Mouse (Mus musculus): ENCODE data around the gene Ttbk1. TPM values are rescaled to one million over a fixed set of nuclear protein-coding genes. Genes with fewer than 3 reads are reported as not detected.
A peak's percentile ranks its signal among the peaks of the same experiment; 100 is the strongest.

Ttbk1 gene
- polyA plus RNA-seq, 1 experiment from 2014 or later, result 0.04 TPM

DNA sequence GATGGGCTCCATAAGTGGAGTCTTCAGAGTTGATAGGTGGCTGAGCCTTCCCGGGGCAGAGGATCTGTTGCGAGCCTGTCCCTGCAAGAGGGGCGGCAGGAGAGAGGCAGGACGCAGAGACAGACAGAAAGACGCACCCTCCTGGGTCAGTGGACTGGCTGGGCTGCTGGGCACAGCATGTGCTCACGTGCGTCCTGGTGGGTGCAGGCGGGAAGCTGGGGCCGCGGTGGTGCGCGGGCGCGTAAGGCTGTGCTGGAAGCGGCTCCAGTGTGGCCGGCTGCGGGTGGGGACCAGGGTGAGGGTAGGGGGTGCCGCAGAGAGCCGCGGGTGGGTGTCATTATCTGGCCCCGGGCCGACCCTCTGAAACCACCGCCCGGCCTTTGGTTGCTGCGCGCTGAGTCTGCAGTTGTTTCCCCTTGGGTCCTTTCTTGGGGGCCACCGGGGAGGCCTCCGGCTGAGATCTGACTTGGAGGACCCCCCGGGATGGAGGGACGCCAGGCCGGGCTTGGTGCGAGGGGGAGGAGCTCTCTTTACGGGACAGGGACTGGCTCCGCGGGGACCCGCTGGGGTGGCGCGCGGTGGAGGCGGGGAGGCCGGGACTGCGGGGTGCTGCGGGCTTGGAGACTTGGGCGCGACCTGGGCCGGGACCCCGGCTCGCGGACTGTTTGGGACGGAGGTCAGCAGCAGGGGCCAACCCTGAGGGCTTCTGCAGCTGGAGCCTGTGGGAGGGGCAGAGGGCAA, 42.5 kb downstream of the Ttbk1 start:
- ATAC-seq (ENCODE audit: low FRiP score, low TSS enrichment), result peak; percentile 43; the same call in 1 of the 2 replicates
- Histone ChIP-seq H3K36me3 (ENCODE audit: control insufficient read depth, insufficient read depth, low read length) (no peaks in the 10 kb centered on the region), H3K9me3 (ENCODE audit: control insufficient read depth, low read length) (no peaks in the 10 kb centered on the region), H3K4me3 (ENCODE audit: low read length) (peak overlapping the region; percentile 38), H3K4me1 (ENCODE audit: control insufficient read depth, insufficient read depth, low read length) (peaks cover 5% of the 10 kb centered on the region; the same call in 1 of the 2 replicates), H3K27me3 (ENCODE audit: control insufficient read depth, insufficient read depth, low read length) (peaks cover 49% of the 10 kb centered on the region), H3K27ac (ENCODE audit: low read depth, low read length) (no peak overlapping the region), H3K9ac (ENCODE audit: low read depth, low read length) (peak overlapping the region; percentile 34), H3K4me2 (replicated peaks; ENCODE audit: low read depth, low read length) (peak overlapping the region; percentile 70)
- WGBS, result 1% methylated on average over 45 of the region's 50 CpGs

- H3K36me3 ChIP-seq (ENCODE audit: control insufficient read depth, insufficient read depth, low read length), result no peaks in the 10 kb centered on the region
- no peaks in the 10 kb centered on the region for H3K4me1 ChIP-seq (ENCODE audit: control insufficient read depth, insufficient read depth, low read length)
- H3K27ac ChIP-seq (ENCODE audit: low read depth, low read length), result no peak overlapping the region
- WGBS, result 94% methylated on average over 10 of the region's 10 CpGs
- H3K4me2 ChIP-seq (replicated peaks; ENCODE audit: low read depth, low read length), result no peak overlapping the region
- peaks cover 28% of the 10 kb centered on the region for H3K27me3 ChIP-seq (ENCODE audit: control insufficient read depth, insufficient read depth, low read length)
- no peak overlapping the region for H3K4me3 ChIP-seq (ENCODE audit: low read length)
- H3K9me3 ChIP-seq (ENCODE audit: control insufficient read depth, low read length), result no peaks in the 10 kb centered on the region
- no peak for ATAC-seq (ENCODE audit: low FRiP score, low TSS enrichment)
- H3K9ac ChIP-seq (ENCODE audit: low read depth, low read length), result no peak overlapping the region
These were observed 48.3 kb downstream of the Ttbk1 start for GRCm38 (mm10) chr17:46439176-46439575.

- Histone ChIP-seq H3K4me3 (ENCODE audit: low read length) (no peak within 1 kb of the TSS), H3K27me3 (ENCODE audit: control insufficient read depth, insufficient read depth, low read length) (peaks cover 20% of the 10 kb centered on the region), H3K36me3 (ENCODE audit: control insufficient read depth, insufficient read depth, low read length) (no peaks in the 10 kb centered on the region), H3K9ac (ENCODE audit: low read depth, low read length) (no peak within 1 kb of the TSS), H3K4me1 (ENCODE audit: control insufficient read depth, insufficient read depth, low read length) (0 out of 2 replicates have a peak, but pooled peaks cover 3% of the 10 kb centered on the region), H3K4me2 (replicated peaks; ENCODE audit: low read depth, low read length) (no peak within 1 kb of the TSS), H3K9me3 (ENCODE audit: control insufficient read depth, low read length) (no peaks in the 10 kb centered on the region), H3K27ac (ENCODE audit: low read depth, low read length) (no peak within 1 kb of the TSS)
- WGBS, result 78% methylated on average over 4 of the region's 4 CpGs
- no peak for ATAC-seq (ENCODE audit: low FRiP score, low TSS enrichment)
These were observed 49.1 kb downstream of the Ttbk1 start, which contains the start of gene Slc22a7 for GRCm38 (mm10) chr17:46438298-46438873. Slc22a7 (minus strand) TSS chr17:46438457.

DNA sequence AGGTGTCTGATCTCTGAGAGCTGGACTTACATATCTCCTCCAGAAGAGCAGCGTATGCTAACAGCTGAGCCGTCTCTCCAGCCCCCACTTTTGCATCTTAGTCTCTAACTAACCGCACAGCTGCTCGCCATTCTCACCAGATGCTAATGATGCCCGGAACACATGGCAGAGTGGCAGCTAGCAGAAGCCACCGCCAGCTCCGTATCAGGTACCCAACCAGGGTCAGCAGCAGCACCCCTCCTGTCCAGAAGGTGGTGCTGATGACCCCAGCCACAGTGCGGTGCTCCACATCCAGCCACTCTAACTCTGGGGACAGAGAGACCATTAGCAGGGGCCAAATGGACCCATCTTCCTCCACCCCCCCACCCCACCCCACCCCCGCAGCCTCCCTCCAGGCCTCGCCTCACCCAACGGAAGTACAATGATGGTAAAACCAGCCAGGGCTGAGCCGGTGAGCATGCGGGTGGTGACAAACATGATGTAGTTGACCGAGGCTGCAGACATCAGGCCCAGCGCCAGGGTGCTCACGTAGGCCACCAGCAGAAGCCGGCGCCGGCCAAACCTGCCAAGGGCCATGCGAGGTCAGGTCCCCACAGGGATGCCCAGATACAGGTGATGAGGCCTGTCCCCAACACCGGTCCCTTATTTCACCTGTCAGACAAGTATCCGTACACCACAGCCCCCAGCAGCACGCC, 50.7 kb downstream of the Ttbk1 start:
- H3K9ac ChIP-seq (ENCODE audit: low read depth, low read length), result no peak overlapping the region
- no peaks in the 10 kb centered on the region for H3K9me3 ChIP-seq (ENCODE audit: control insufficient read depth, low read length)
- no peak overlapping the region for H3K27ac ChIP-seq (ENCODE audit: low read depth, low read length)
- peak; percentile 65 for ATAC-seq (ENCODE audit: low FRiP score, low TSS enrichment)
- peaks cover 8% of the 10 kb centered on the region for H3K27me3 ChIP-seq (ENCODE audit: control insufficient read depth, insufficient read depth, low read length)
- H3K4me1 ChIP-seq (ENCODE audit: control insufficient read depth, insufficient read depth, low read length), result 0 out of 2 replicates have a peak, but pooled peaks cover 3% of the 10 kb centered on the region
- H3K4me3 ChIP-seq (ENCODE audit: low read length), result no peak overlapping the region
- H3K4me2 ChIP-seq (replicated peaks; ENCODE audit: low read depth, low read length), result 0 out of 2 replicates have a peak overlapping the region, but pooled peaks have one; percentile 8
- no peaks in the 10 kb centered on the region for H3K36me3 ChIP-seq (ENCODE audit: control insufficient read depth, insufficient read depth, low read length)
- 22% methylated on average over 23 of the region's 23 CpGs for WGBS

DNA sequence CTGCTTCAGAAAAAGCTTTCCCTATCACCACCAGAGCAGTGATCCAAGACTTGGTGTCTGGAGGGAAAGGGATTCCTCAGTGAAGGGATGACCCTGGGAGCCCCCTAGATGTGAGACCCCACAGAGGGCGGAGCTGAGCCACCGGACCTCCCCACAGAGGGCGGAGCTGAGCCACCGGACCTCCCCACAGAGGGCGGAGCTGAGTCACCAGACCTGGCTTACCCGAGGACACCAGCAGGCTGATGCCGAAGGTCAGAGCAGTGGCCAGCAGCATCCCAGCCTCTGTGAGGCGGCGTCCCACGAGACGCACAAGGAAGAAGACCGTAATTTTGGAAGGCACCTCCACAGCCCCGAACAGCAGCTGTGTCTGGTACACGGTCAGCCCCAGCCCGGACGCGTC, 53.8 kb downstream of the Ttbk1 start:
- ATAC-seq (ENCODE audit: low FRiP score, low TSS enrichment), result peak; percentile 63; the same call in 1 of the 2 replicates
- Histone ChIP-seq H3K27ac (ENCODE audit: low read depth, low read length) (no peak overlapping the region), H3K4me1 (ENCODE audit: control insufficient read depth, insufficient read depth, low read length) (0 out of 2 replicates have a peak, but pooled peaks cover 6% of the 10 kb centered on the region), H3K9ac (ENCODE audit: low read depth, low read length) (no peak overlapping the region), H3K36me3 (ENCODE audit: control insufficient read depth, insufficient read depth, low read length) (no peaks in the 10 kb centered on the region), H3K27me3 (ENCODE audit: control insufficient read depth, insufficient read depth, low read length) (0 out of 2 replicates have a peak, but pooled peaks cover 4% of the 10 kb centered on the region), H3K4me2 (replicated peaks; ENCODE audit: low read depth, low read length) (peak overlapping the region; percentile 19), H3K4me3 (ENCODE audit: low read length) (peak overlapping the region; percentile 7; the same call in 1 of the 2 replicates), H3K9me3 (ENCODE audit: control insufficient read depth, low read length) (no peaks in the 10 kb centered on the region)
- WGBS, result 2% methylated on average over 17 of the region's 17 CpGs

GRCm38 (mm10) chr17:46428761-46429414, 58.6 kb downstream of the Ttbk1 start, which contains the start of gene Crip3:
Crip3 (plus strand) TSS chr17:46428926.
- H3K4me3 ChIP-seq (ENCODE audit: low read length), result peak within 1 kb of the TSS; percentile 23; the same call in 1 of the 2 replicates
- H3K27ac ChIP-seq (ENCODE audit: low read depth, low read length), result no peak within 1 kb of the TSS
- peak within 1 kb of the TSS; percentile 24 for H3K4me2 ChIP-seq (replicated peaks; ENCODE audit: low read depth, low read length)
- 8% methylated on average over 18 of the region's 18 CpGs for WGBS
- H3K9me3 ChIP-seq (ENCODE audit: control insufficient read depth, low read length), result no peaks in the 10 kb centered on the region
- H3K4me1 ChIP-seq (ENCODE audit: control insufficient read depth, insufficient read depth, low read length), result 0 out of 2 replicates have a peak, but pooled peaks cover 4% of the 10 kb centered on the region
- H3K9ac ChIP-seq (ENCODE audit: low read depth, low read length), result no peak within 1 kb of the TSS
- H3K27me3 ChIP-seq (ENCODE audit: control insufficient read depth, insufficient read depth, low read length), result no peaks in the 10 kb centered on the region
- no peak; the same call in 1 of the 2 replicates for ATAC-seq (ENCODE audit: low FRiP score, low TSS enrichment)
- no peaks in the 10 kb centered on the region for H3K36me3 ChIP-seq (ENCODE audit: control insufficient read depth, insufficient read depth, low read length)

GRCm38 (mm10) chr17:46426496-46426895, 61.0 kb downstream of the Ttbk1 start:
- no peak overlapping the region for H3K4me2 ChIP-seq (replicated peaks; ENCODE audit: low read depth, low read length)
- 0 out of 2 replicates have a peak, but pooled peaks cover 3% of the 10 kb centered on the region for H3K4me1 ChIP-seq (ENCODE audit: control insufficient read depth, insufficient read depth, low read length)
- H3K9ac ChIP-seq (ENCODE audit: low read depth, low read length), result no peak overlapping the region
- no peaks in the 10 kb centered on the region for H3K9me3 ChIP-seq (ENCODE audit: control insufficient read depth, low read length)
- H3K36me3 ChIP-seq (ENCODE audit: control insufficient read depth, insufficient read depth, low read length), result no peaks in the 10 kb centered on the region
- H3K27me3 ChIP-seq (ENCODE audit: control insufficient read depth, insufficient read depth, low read length), result no peaks in the 10 kb centered on the region
- H3K4me3 ChIP-seq (ENCODE audit: low read length), result no peak overlapping the region
- no peak for ATAC-seq (ENCODE audit: low FRiP score, low TSS enrichment)
- H3K27ac ChIP-seq (ENCODE audit: low read depth, low read length), result no peak overlapping the region

GRCm38 (mm10) chr17:46419717-46420116, 67.8 kb downstream of the Ttbk1 start:
- H3K4me1 ChIP-seq (ENCODE audit: control insufficient read depth, insufficient read depth, low read length), result no peaks in the 10 kb centered on the region
- ATAC-seq (ENCODE audit: low FRiP score, low TSS enrichment), result no peak
- H3K9ac ChIP-seq (ENCODE audit: low read depth, low read length), result no peak overlapping the region
- no peaks in the 10 kb centered on the region for H3K9me3 ChIP-seq (ENCODE audit: control insufficient read depth, low read length)
- H3K27ac ChIP-seq (ENCODE audit: low read depth, low read length), result no peak overlapping the region
- no peak overlapping the region for H3K4me2 ChIP-seq (replicated peaks; ENCODE audit: low read depth, low read length)
- H3K27me3 ChIP-seq (ENCODE audit: control insufficient read depth, insufficient read depth, low read length), result no peaks in the 10 kb centered on the region
- H3K4me3 ChIP-seq (ENCODE audit: low read length), result no peak overlapping the region
- H3K36me3 ChIP-seq (ENCODE audit: control insufficient read depth, insufficient read depth, low read length), result peaks cover 3% of the 10 kb centered on the region; the same call in 1 of the 2 replicates
